Mouse (Mus musculus) intestine, embryonic 15.5 days (tissue): Measurements from ENCODE around the gene Plcl1. TPM values are rescaled to one million over a fixed set of nuclear protein-coding genes. Genes with fewer than 3 reads are reported as not detected.
A peak's percentile ranks its signal among the peaks of the same experiment; 100 is the strongest.

ENCODE experiments used
- ATAC-seq: fragments of 200-750 bp; cut with Nextera tagmentation; 2 replicates; pipeline ENCODE4 v1.8.0; 2017; ENCODE audit warnings: moderate TSS enrichment, moderate library complexity
- H3K27ac ChIP-seq: fragments of 300-500 bp; sonication (generic); 2 replicates; pipeline ENCODE4 v1.5.1; 2015; ENCODE audit warnings: mild to moderate bottlenecking, inconsistent platforms
- H3K27me3 ChIP-seq: fragments of 300-500 bp; sonication (generic); replicated peaks from 2 replicates; pipeline ENCODE4 v1.6.1; 2015; ENCODE audit warnings: inconsistent platforms
- H3K36me3 ChIP-seq: fragments of 300-500 bp; sonication (generic); 2 replicates; pipeline ENCODE4 v1.6.1; 2015; ENCODE audit warnings: inconsistent platforms
- H3K4me1 ChIP-seq: fragments of 300-500 bp; sonication (generic); replicated peaks from 2 replicates; pipeline ENCODE4 v1.6.1; 2015; ENCODE audit warnings: inconsistent platforms
- H3K4me2 ChIP-seq: fragments of 300-500 bp; sonication (generic); replicated peaks from 2 replicates; pipeline ENCODE4 v1.6.1; 2015; ENCODE audit warnings: mild to moderate bottlenecking, inconsistent platforms
- H3K4me3 ChIP-seq: fragments of 300-500 bp; sonication (generic); replicated peaks from 2 replicates; pipeline ENCODE4 v1.5.1; 2015; ENCODE audit warnings: inconsistent platforms
- H3K9ac ChIP-seq: fragments of 300-500 bp; sonication (generic); 2 replicates; pipeline ENCODE4 v1.6.1; 2015; ENCODE audit warnings: inconsistent platforms
- H3K9me3 ChIP-seq: fragments of 300-500 bp; sonication (generic); 2 replicates; pipeline ENCODE4 v1.6.1; 2016; ENCODE audit warnings: inconsistent platforms
- WGBS: fragments of 180-500 bp; shearing (Covaris S2); methylation state at CpG from one replicate; pipeline ENCODE4 v1.1.7; 2015; 5-methylcytosine and 5-hydroxymethylcytosine counted together
- polyA plus RNA-seq: library from polyadenylated mRNA; unstranded; fragments of >200 nt; fragmentation: Nextera tagmentation; extraction: Ambion mirVana; gene quantifications from 2 replicates; pipeline ENCODE4 v1.2.1, GENCODE M21; 2015

Gene Plcl1
- polyA plus RNA-seq, 1 experiment from 2014 or later: 1.6 TPM

DNA sequence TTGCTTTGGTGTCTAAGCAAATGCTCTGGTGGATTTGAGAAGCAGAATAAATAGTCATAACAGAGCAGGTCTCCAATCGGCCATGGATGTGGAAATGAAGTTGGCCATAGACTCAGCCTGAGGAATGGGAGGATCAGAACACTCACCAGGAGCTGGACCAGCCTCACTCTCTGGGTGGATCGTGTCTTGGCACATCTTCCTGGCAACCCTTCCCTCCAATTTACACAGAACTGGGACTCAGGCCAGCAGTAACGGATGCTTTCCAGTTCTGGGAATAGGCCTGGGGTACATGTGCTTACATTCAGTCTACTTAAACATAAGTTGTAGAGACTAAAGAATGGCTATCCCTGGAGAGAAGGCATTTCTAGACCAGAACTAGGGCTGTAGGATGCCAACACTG is 336.2 kb downstream of the Plcl1 start:
- no peak for ATAC-seq
- Histone ChIP-seq H3K9me3 (no peaks in the 10 kb centered on the region), H3K36me3 (no peaks in the 10 kb centered on the region), H3K4me2 (no peak overlapping the region), H3K4me1 (no peaks in the 10 kb centered on the region), H3K27ac (no peak overlapping the region), H3K4me3 (no peak overlapping the region), H3K9ac (no peak overlapping the region), H3K27me3 (no peaks in the 10 kb centered on the region)
- 50% methylated on average over 3 of the region's 3 CpGs for WGBS

DNA sequence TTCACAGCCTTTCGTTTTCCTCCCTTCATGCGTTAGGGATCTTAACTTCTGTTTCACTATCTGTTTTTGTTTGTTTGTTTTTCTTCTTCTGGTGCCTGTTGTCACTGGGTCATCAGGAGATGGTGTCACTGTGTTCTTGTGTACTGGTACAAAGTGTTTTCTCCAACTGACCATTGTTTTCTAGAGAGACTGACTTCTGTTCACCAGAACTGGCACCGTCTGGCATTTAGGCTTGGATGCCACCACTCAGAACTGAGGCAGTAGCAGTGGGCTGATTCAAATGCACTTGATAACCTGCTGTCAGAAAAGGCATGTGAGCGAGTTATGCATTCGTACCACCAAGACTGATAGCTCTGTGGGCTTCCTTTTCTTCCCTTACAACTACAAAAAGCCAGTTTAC is 342.8 kb downstream of the Plcl1 start:
- Histone ChIP-seq H3K4me2 (no peak overlapping the region), H3K36me3 (no peaks in the 10 kb centered on the region), H3K4me1 (no peaks in the 10 kb centered on the region), H3K27ac (no peak overlapping the region), H3K9ac (no peak overlapping the region), H3K9me3 (no peaks in the 10 kb centered on the region), H3K27me3 (no peaks in the 10 kb centered on the region), H3K4me3 (no peak overlapping the region)
- no peak for ATAC-seq
- 57% methylated on average over 5 of the region's 5 CpGs for WGBS

DNA sequence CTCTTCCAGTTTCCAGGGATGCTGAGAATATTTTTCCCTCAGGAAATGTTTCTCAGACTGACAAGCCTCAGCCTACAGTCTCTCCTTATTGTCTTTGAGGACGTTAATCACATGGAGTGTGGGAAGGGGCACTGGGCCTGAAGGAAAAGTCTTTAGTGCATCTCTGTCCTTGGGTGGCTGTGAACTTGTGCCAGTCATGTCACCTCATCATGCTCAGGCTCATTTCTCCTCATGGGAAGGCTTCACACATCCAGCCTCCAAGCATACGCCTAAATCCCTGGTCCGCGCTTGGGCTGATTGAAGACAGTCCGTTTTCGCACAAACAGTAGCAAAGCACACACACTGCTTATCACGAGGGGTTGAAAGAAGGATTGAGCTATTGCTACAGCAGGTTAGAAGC is 344.0 kb downstream of the Plcl1 start:
- H3K4me1 ChIP-seq: no peaks in the 10 kb centered on the region
- H3K27ac ChIP-seq: no peak overlapping the region
- no peaks in the 10 kb centered on the region for H3K36me3 ChIP-seq
- H3K27me3 ChIP-seq: no peaks in the 10 kb centered on the region
- ATAC-seq: no peak
- H3K9ac ChIP-seq: no peak overlapping the region
- no peaks in the 10 kb centered on the region for H3K9me3 ChIP-seq
- WGBS: 79% methylated on average over 7 of the region's 7 CpGs
- no peak overlapping the region for H3K4me3 ChIP-seq
- H3K4me2 ChIP-seq: no peak overlapping the region

DNA sequence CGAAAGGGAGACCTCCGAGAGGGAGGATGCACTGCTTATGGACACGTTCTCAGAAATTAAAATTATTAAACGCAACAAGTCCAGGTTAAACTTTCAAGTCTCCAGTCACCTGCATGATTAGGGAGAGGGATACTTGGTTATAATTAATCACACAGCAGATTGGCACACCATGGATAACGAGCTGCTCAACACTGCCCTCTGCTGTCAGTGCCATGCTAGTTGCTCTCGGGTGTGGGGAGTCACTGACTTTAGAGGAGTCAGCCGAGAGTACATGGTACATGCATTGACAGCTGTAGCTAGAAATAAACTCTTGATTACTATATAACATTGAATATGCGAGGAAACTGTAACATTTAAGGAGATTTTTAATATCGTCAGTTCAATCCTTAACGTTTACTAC is 350.0 kb downstream of the Plcl1 start:
- Histone ChIP-seq H3K27me3 (no peaks in the 10 kb centered on the region), H3K4me3 (no peak overlapping the region), H3K9me3 (no peaks in the 10 kb centered on the region), H3K36me3 (no peaks in the 10 kb centered on the region), H3K4me1 (no peaks in the 10 kb centered on the region), H3K9ac (no peak overlapping the region), H3K27ac (no peak overlapping the region), H3K4me2 (no peak overlapping the region)
- no peak for ATAC-seq
- WGBS: 63% methylated on average over 10 of the region's 10 CpGs

DNA sequence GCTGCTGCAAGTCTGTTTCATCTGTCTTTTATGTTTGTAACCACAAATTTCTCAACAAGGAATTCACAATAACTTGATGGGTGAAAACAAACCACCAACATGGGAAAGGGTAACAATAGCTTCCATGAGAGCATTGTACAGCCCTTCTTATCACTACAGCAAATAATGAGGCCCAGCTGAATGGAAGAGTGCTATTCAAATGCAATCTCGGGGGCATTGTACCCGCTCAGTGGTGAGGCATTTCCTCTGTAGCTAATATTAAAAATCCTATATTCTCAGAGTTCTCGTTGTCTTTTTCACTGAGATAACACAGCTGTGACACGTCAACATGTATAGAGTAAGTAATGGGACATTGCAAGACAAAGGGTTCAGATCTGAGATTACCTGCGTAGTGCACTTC is 356.6 kb downstream of the Plcl1 start:
- H3K27ac ChIP-seq: no peak overlapping the region
- H3K4me3 ChIP-seq: no peak overlapping the region
- no peak overlapping the region for H3K9ac ChIP-seq
- no peak for ATAC-seq
- H3K4me2 ChIP-seq: no peak overlapping the region
- no peaks in the 10 kb centered on the region for H3K36me3 ChIP-seq
- no peaks in the 10 kb centered on the region for H3K9me3 ChIP-seq
- H3K27me3 ChIP-seq: no peaks in the 10 kb centered on the region
- 77% methylated on average over 5 of the region's 5 CpGs for WGBS
- H3K4me1 ChIP-seq: no peaks in the 10 kb centered on the region

DNA sequence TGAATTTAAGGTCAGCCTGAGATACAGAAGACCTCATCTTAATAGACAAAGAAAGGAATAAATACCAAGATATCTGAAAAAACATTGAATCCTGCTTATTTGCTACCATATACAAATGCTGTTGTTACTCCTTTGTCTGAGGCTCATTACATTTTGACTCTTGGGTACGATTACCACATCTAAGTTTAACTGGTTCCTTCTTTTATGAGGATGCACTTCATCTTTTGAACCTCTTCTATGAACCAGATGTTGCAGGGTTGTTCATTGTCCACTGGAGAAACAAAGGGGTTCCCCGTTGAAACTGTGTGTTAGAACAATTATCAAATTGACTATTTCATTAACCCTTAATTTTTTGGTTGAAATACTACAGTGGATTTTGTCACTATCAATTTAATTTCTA is 357.4 kb downstream of the Plcl1 start:
- Histone ChIP-seq H3K36me3 (no peaks in the 10 kb centered on the region), H3K4me2 (no peak overlapping the region), H3K9ac (no peak overlapping the region), H3K4me3 (no peak overlapping the region), H3K4me1 (no peaks in the 10 kb centered on the region), H3K27me3 (no peaks in the 10 kb centered on the region), H3K9me3 (no peaks in the 10 kb centered on the region), H3K27ac (no peak overlapping the region)
- WGBS: 70% methylated on average over 2 of the region's 2 CpGs
- no peak for ATAC-seq

DNA sequence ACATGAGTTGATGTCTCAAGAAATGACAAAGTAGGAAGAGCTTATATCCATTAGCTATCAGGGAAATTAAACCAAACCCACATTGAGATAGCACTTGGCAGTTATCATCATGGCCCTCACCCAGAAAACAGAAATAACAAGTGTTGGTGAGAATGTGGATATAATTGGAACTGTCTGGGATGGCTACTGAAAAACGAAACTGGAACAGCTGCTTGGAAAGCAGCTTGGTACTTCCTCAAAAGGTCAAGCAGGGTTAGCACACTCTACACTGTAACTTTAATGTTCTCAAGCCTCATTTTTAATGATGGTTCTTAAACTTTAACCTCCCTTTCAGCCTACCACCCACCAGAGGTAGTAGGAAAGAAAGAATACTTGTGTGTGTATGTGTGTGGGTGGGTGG is 361.0 kb downstream of the Plcl1 start:
- H3K27me3 ChIP-seq: no peaks in the 10 kb centered on the region
- no peaks in the 10 kb centered on the region for H3K36me3 ChIP-seq
- H3K9ac ChIP-seq: no peak overlapping the region
- H3K27ac ChIP-seq: no peak overlapping the region
- H3K4me2 ChIP-seq: no peak overlapping the region
- 55% methylated on average over 1 of the region's 1 CpGs for WGBS
- no peak overlapping the region for H3K4me3 ChIP-seq
- ATAC-seq: no peak
- H3K9me3 ChIP-seq: no peaks in the 10 kb centered on the region
- H3K4me1 ChIP-seq: no peaks in the 10 kb centered on the region

DNA sequence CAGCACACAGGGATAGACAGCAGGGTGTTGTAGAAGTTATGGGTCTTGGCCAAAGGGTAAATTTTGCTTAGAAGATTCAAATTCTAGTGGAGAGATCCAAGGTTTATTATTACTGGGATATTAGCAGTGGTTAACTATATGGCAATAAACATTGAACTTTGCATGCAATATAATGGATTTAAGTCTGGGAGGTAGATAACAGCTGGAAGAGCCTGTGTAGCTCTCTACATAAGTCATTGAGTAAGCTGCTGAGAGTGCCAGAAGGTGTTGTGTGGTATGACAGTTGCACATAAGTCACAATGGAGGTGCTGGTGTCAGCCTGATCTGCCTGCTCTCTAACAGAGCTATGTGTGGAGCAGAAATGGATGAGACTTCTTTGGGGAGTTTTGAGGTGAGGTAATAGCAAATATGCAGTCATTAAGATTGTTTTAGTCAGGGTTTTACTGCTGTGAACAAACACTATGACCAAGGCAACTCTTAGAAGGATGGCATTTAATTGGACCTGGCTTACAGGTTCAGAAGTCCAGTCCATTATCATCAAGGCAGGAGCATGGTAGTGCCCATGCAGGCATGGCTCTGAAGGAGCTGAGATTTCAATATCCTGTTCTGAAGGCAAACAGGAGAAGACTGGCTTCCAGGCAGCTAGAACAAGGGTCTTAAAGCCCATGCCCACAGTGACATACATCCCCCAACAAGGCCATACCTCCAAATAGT is 364.5 kb downstream of the Plcl1 start:
- Histone ChIP-seq H3K27me3 (no peaks in the 10 kb centered on the region), H3K9me3 (no peaks in the 10 kb centered on the region), H3K27ac (no peak overlapping the region), H3K4me1 (no peaks in the 10 kb centered on the region), H3K4me3 (no peak overlapping the region), H3K36me3 (no peaks in the 10 kb centered on the region), H3K9ac (no peak overlapping the region), H3K4me2 (no peak overlapping the region)
- peak; percentile 94 for ATAC-seq

DNA sequence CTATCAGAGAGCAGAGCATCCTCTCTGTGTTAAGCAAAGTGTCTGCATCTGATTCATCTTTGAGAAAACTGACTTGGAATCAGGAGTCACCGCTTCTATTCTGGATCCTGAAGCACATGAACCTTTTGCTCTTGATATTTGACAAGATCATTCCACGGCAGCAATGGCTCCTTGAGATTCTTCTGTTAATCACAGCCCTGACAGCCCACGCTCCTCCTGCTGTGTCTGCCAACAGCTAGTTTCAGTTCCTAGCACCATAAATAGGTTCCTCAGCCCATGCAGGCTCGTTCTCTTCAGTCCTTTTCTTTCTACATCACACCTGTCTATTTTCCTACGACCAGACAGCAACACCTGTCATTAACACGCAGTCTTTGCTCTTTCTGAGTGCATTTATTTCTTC is 387.1 kb downstream of the Plcl1 start:
- H3K4me2 ChIP-seq: no peak overlapping the region
- no peaks in the 10 kb centered on the region for H3K27me3 ChIP-seq
- H3K9me3 ChIP-seq: no peaks in the 10 kb centered on the region
- whole genome bisulfite sequencing: 58% methylated on average over 6 of the region's 6 CpGs
- no peaks in the 10 kb centered on the region for H3K4me1 ChIP-seq
- no peaks in the 10 kb centered on the region for H3K36me3 ChIP-seq
- ATAC-seq: no peak
- H3K9ac ChIP-seq: no peak overlapping the region
- no peak overlapping the region for H3K4me3 ChIP-seq
- H3K27ac ChIP-seq: no peak overlapping the region

Other genes starting within 250 kb of the Plcl1 start
- gene Rftn2, start 179.1 kb upstream of the Plcl1 start, polyA plus RNA-seq: 8.5 and 9.8 TPM in 2 replicates
- 5.2 and 5.3 TPM in 2 replicates for gene Mars2, start 168.7 kb upstream of the Plcl1 start, polyA plus RNA-seq
- gene Boll, start 42.5 kb upstream of the Plcl1 start, polyA plus RNA-seq: 0.53 and 1.1 TPM in 2 replicates